ENCODE assay signal across 9 mouse cellular contexts in the genomic region with DNA sequence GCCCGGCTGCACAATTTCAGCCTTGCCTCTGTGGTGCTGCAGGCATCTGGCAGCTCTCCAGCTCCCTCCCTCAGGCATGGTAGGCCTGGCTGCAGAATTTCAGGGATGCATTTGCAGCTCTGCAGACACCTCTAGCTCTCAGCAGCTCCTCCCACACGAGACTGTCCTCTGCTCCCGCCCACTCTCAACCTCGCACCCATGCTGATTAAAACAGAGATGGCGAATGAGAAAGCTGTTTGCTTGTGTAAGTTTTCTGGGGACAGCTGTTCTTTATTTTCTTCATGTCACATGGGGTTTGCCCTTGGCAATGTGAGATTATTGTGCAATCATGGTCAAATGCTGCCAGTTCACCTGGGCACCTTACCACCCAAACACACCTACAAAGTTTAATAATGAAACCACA.
DNase-seq lines count a peak whose midpoint lies in the region; ATAC-seq and TF ChIP-seq lines count a peak whose summit lies in the region.
"Had no signal": no experiment of that assay in that cellular context is flagged by ENCODE, and none has a peak within 500 bp of the region (broad histone marks: within the 10 kb centered on the region; RNA-seq: fewer than 3 reads in every experiment).

No protein-coding gene starts in this region.

- in situ Hi-C loops in Patski (cut with MboI; ENCODE audit: low pct_unique_long_range_greater_than_20kb), result no loop called here

- H3K4me1 ChIP-seq in forebrain, embryonic 11.5 days (replicated peaks; ENCODE audit: control insufficient read depth, insufficient read depth, low read length), result no peaks in the 10 kb centered on the region
- H3K4me1 ChIP-seq in forebrain, embryonic 10.5 days, result peaks cover 5% of the 10 kb centered on the region
- peaks cover 10% of the 10 kb centered on the region for H3K4me1 ChIP-seq in forebrain, embryonic 15.5 days
- H3K4me1 ChIP-seq in kidney, adult 2 months (ENCODE audit: control insufficient read depth, insufficient read depth, low read length), result 0 out of 2 replicates have a peak, but pooled peaks cover 3% of the 10 kb centered on the region
- H3K4me1 ChIP-seq in lung, embryonic 16.5 days (replicated peaks; ENCODE audit: control insufficient read depth, insufficient read depth, low read length), result peaks cover 4% of the 10 kb centered on the region
- H3K4me1 ChIP-seq: liver, embryonic 15.5 days had no signal

- H3K4me2 ChIP-seq in forebrain, embryonic 11.5 days (ENCODE audit: low read depth, low read length, severe bottlenecking), result no peak overlapping the region
- H3K4me2 ChIP-seq in forebrain, embryonic 15.5 days (replicated peaks), result no peak overlapping the region
- H3K4me2 ChIP-seq in lung, embryonic 16.5 days (ENCODE audit: low read depth, low read length), result no peak overlapping the region
- H3K4me2 ChIP-seq: liver, embryonic 15.5 days had no signal

- no peak overlapping the region for H3K27ac ChIP-seq in forebrain, embryonic 11.5 days (ENCODE audit: low read depth, low read length)
- H3K27ac ChIP-seq in forebrain, embryonic 10.5 days, result no peak overlapping the region
- H3K27ac ChIP-seq in forebrain, embryonic 15.5 days (replicated peaks), result no peak overlapping the region
- H3K27ac ChIP-seq in kidney, adult 2 months (ENCODE audit: insufficient read depth, low read depth, low read length), result no peak overlapping the region
- no peak overlapping the region for H3K27ac ChIP-seq in lung, embryonic 16.5 days (ENCODE audit: low read length)
- H3K27ac ChIP-seq: liver, embryonic 15.5 days had no signal

- POLR2A ChIA-PET in Patski (lab: Charles Lee), result no interaction called here

- 43% methylated on average over 5 of the region's 5 CpGs for WGBS in forebrain, embryonic 11.5 days
- WGBS in forebrain, embryonic 10.5 days, result 56% methylated on average over 5 of the region's 5 CpGs
- WGBS in forebrain, embryonic 15.5 days, result 25% methylated on average over 5 of the region's 5 CpGs
- WGBS in kidney, adult 2 months, result 47% methylated on average over 5 of the region's 5 CpGs
- WGBS in lung, embryonic 16.5 days, result 28% methylated on average over 5 of the region's 5 CpGs

- H3K9me3 ChIP-seq in forebrain, embryonic 11.5 days (ENCODE audit: control insufficient read depth, low read length), result no peaks in the 10 kb centered on the region
- H3K9me3 ChIP-seq in forebrain, embryonic 10.5 days, result no peaks in the 10 kb centered on the region
- no peaks in the 10 kb centered on the region for H3K9me3 ChIP-seq in forebrain, embryonic 15.5 days
- H3K9me3 ChIP-seq in lung, embryonic 16.5 days (ENCODE audit: control insufficient read depth, low read length), result no peaks in the 10 kb centered on the region
- H3K9me3 ChIP-seq: liver, embryonic 15.5 days had no signal

- TF ChIP-seq POLR2A in kidney, adult 2 months (IDR thresholded peaks at IDR 0.05; ENCODE audit: low read depth, low read length), result no peak

- ATAC-seq in forebrain, embryonic 11.5 days (replicated peaks; ENCODE audit: low FRiP score), result peak; percentile 37; the same call in 1 of the 2 replicates
- ATAC-seq in Patski, result peak; percentile 87
- ATAC-seq in forebrain, embryonic 15.5 days (replicated peaks), result peak; percentile 64
- peak; percentile 65 for ATAC-seq in lung, embryonic 16.5 days (ENCODE audit: low read depth)
- no peak for ATAC-seq in activated CD4-positive, CD25-positive, alpha-beta regulatory T cell, adult 4 months

- no peaks in the 10 kb centered on the region for H3K27me3 ChIP-seq in forebrain, embryonic 11.5 days (ENCODE audit: control insufficient read depth, insufficient read depth, low read length)
- H3K27me3 ChIP-seq in forebrain, embryonic 10.5 days (ENCODE audit: poor library complexity, severe bottlenecking), result no peaks in the 10 kb centered on the region
- no peaks in the 10 kb centered on the region for H3K27me3 ChIP-seq in Patski
- no peaks in the 10 kb centered on the region for H3K27me3 ChIP-seq in forebrain, embryonic 15.5 days
- no peaks in the 10 kb centered on the region for H3K27me3 ChIP-seq in kidney, adult 2 months (replicated peaks; ENCODE audit: control insufficient read depth, insufficient read depth, low read length)
- no peaks in the 10 kb centered on the region for H3K27me3 ChIP-seq in lung, embryonic 16.5 days (ENCODE audit: control insufficient read depth, insufficient read depth, low read depth, low read length)
- H3K27me3 ChIP-seq: liver, embryonic 15.5 days had no signal

- no peak overlapping the region for H3K9ac ChIP-seq in forebrain, embryonic 11.5 days (ENCODE audit: low read length)
- no peak overlapping the region for H3K9ac ChIP-seq in forebrain, embryonic 15.5 days (replicated peaks)
- H3K9ac ChIP-seq in lung, embryonic 16.5 days (ENCODE audit: low read length), result no peak overlapping the region
- H3K9ac ChIP-seq: liver, embryonic 15.5 days had no signal

- DNase-seq in forebrain, embryonic 11.5 days (ENCODE audit: low spot score), result peak; percentile 66
- no peak for DNase-seq in forebrain, embryonic 10.5 days (ENCODE audit: extremely low spot score, low spot score)
- DNase-seq in Patski (ENCODE audit: low read depth, low spot score), result peak; percentile 68
- peak; percentile 33 for DNase-seq in kidney, adult 2 months
- DNase-seq in urinary bladder, adult 18-20 months (ENCODE audit: low spot score in 2 of 2), result no peak

- CTCF ChIA-PET in Patski (lab: Charles Lee), result interaction anchor here (1.0 to 1.6 kb wide), 4 partner anchors 9 to 43 kb away, joined by 3 read pairs; no protein-coding TSS in a partner anchor

- TF ChIP-seq CTCF in Patski (IDR thresholded peaks at IDR 0.05), result no peak
- no peak for TF ChIP-seq CTCF in kidney, adult 2 months (conservative IDR thresholded peaks at IDR 0.05; ENCODE audit: insufficient read depth, insufficient read length, low read depth, low read length)

- H3K36me3 ChIP-seq in forebrain, embryonic 11.5 days (ENCODE audit: control insufficient read depth, insufficient read depth, low read length), result no peaks in the 10 kb centered on the region
- peaks cover 18% of the 10 kb centered on the region for H3K36me3 ChIP-seq in forebrain, embryonic 10.5 days (replicated peaks)
- H3K36me3 ChIP-seq in forebrain, embryonic 15.5 days, result no peaks in the 10 kb centered on the region
- H3K36me3 ChIP-seq in kidney, adult 2 months (ENCODE audit: control insufficient read depth, insufficient read depth, low read length), result no peaks in the 10 kb centered on the region
- H3K36me3 ChIP-seq in lung, embryonic 16.5 days (ENCODE audit: control insufficient read depth, insufficient read depth, low read length), result peaks cover 5% of the 10 kb centered on the region

- no peak overlapping the region for H3K4me3 ChIP-seq in forebrain, embryonic 11.5 days (ENCODE audit: low read depth, low read length)
- H3K4me3 ChIP-seq in forebrain, embryonic 10.5 days, result no peak overlapping the region
- H3K4me3 ChIP-seq in forebrain, embryonic 15.5 days, result no peak overlapping the region
- no peak overlapping the region for H3K4me3 ChIP-seq in kidney, adult 2 months (ENCODE audit: insufficient read depth, low read depth, low read length)
- no peak overlapping the region for H3K4me3 ChIP-seq in lung, embryonic 16.5 days (ENCODE audit: low read length)
- H3K4me3 ChIP-seq: liver, embryonic 15.5 days had no signal

Comparison
In these comparisons a context has a peak if more than half of its experiments do, and no peak if none do; other contexts are left out.
1. DNase-seq: peak in forebrain, embryonic 11.5 days (single experiment), Patski (single experiment) and kidney, adult 2 months (single experiment); none in forebrain, embryonic 10.5 days (single experiment) and urinary bladder, adult 18-20 months (0 of 2).